Mouse (Mus musculus) heart, adult 2 months (tissue): ENCODE measurements around the gene 4930402H24Rik.

Source experiments
- CTCF ChIP-seq: fragments of 200-600 bp; IDR thresholded peaks from 2 replicates; pipeline ENCODE4 v1.8.1; 2022; ENCODE audit warnings: antibody characterized with exemption, mild to moderate bottlenecking, moderate library complexity
- EP300 ChIP-seq: fragments of 200-500 bp; IDR thresholded peaks from 2 replicates; pipeline ENCODE4 v1.6.1; 2011; ENCODE audit warnings: low read depth, low read length, control low read depth; ENCODE audit not compliant: insufficient read depth
- POLR2A ChIP-seq: fragments of 200-500 bp; IDR thresholded peaks from 2 replicates; pipeline ENCODE4 v1.6.1; 2011; ENCODE audit warnings: mild to moderate bottlenecking, low read depth, low read length, control low read depth; ENCODE audit not compliant: insufficient read depth

DNA sequence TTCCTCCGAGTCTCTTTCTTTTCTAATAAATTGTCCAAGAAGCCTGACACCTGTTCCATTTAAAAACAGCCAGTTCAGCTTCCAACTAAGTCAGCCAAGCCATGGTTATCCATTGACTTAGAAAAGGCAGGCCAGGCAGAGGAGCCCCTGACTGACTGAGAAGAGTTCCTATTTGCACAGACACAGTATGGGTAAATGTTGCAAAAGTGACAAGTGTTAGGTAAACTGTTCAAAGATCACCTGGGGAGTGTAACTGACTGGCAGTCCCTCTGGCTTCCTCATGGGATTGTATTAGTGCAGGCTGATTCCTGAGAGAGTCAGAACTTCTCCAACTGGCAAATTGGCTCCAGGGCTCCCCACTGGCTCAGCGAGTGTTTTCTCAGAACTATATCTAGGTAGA, 8.3 kb downstream of the 4930402H24Rik start:
- TF ChIP-seq EP300 (no peak), CTCF (no peak), POLR2A (no peak)
